Mouse (Mus musculus) testis, adult 2 months (tissue): ENCODE data around the gene Stk11ip. TPM values are rescaled to one million over a fixed set of nuclear protein-coding genes. Genes with fewer than 3 reads are reported as not detected.

Experiments
- H3K27ac ChIP-seq: fragments of 200-500 bp; 2 replicates; pipeline ENCODE4 v1.5.1; 2012; ENCODE audit warnings: low read depth, low read length; ENCODE audit not compliant: control insufficient read depth, insufficient read depth
- H3K27me3 ChIP-seq: fragments of 200-500 bp; 2 replicates; pipeline ENCODE4 v1.6.1; 2012; ENCODE audit warnings: mild to moderate bottlenecking, low read length, moderate library complexity; ENCODE audit not compliant: control insufficient read depth, insufficient read depth
- H3K36me3 ChIP-seq: fragments of 200-500 bp; 2 replicates; pipeline ENCODE4 v1.6.1; 2012; ENCODE audit warnings: mild to moderate bottlenecking, low read length; ENCODE audit not compliant: control insufficient read depth, insufficient read depth
- H3K4me1 ChIP-seq: fragments of 200-500 bp; 2 replicates; pipeline ENCODE4 v1.6.1; 2012; ENCODE audit warnings: low read length; ENCODE audit not compliant: control insufficient read depth, insufficient read depth
- H3K4me3 ChIP-seq: fragments of 200-500 bp; 2 replicates; pipeline ENCODE4 v1.5.1; 2012; ENCODE audit warnings: low read depth, mild to moderate bottlenecking, low read length, moderate library complexity, mixed read lengths; ENCODE audit not compliant: control insufficient read depth
- CTCF ChIP-seq: fragments of 200-500 bp; IDR thresholded peaks from 2 replicates; pipeline ENCODE4 v1.5.1; 2012; ENCODE audit warnings: low read depth, mild to moderate bottlenecking, inconsistent platforms, low read length, moderate library complexity; ENCODE audit not compliant: control insufficient read depth, insufficient read depth, insufficient replicate concordance
- POLR2A ChIP-seq: fragments of 200-500 bp; IDR thresholded peaks from 2 replicates; pipeline ENCODE4 v1.6.1; 2012; ENCODE audit warnings: low read depth, mild to moderate bottlenecking, inconsistent platforms, low read length, moderate library complexity; ENCODE audit not compliant: control insufficient read depth
- polyA plus RNA-seq: library from polyadenylated mRNA; depleted of rRNA; stranded (reverse); fragments of >200 nt; gene quantifications from 2 replicates; pipeline ENCODE4 v1.2.3, GENCODE M21; 2012; rRNA removed

Stk11ip gene
- 22.4 and 24.2 TPM in 2 replicates for polyA plus RNA-seq

DNA sequence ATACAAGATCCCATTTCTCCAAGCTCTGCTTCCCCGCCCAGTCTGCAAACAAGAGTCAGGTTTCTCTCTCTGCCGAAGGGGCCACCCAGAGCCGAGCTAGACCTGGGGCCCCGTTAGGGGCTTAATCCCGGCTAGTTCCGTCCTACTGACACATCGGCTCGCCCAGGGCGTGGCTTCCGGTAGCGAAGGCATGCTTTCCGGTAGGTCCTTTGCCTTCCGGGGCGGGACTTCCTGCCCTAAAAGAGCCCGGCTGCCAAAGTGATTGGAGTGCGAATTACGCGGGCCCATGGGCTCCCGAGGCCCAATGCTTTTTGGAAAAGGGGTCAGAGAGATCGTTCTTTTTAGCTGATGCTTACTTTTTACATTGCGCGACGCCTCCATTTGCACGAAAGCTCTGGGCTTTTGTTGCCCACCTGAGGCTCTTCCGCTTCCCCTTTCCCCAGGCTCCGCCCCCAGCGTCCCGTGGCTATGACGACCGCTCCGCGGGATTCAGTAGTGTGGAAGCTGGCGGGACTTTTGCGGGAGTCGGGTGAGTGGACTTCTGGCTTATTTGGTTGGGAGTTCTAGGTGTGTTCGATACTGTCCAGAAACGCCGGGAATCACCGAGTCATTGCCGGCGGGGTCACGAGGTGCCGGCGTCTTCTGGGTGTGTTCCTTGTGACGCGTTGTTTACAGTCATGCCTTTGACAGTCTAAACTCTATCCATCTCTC is at the start of gene Stk11ip:
Stk11ip (plus strand) TSS at position 209 of the 711 bp plus-strand sequence.
- no peaks in the 10 kb centered on the region for H3K27me3 ChIP-seq
- peak within 1 kb of the TSS; percentile 95 for H3K27ac ChIP-seq
- TF ChIP-seq POLR2A (peak; percentile 88), CTCF (no peak)
- H3K36me3 ChIP-seq, result no peaks in the 10 kb centered on the region
- H3K4me1 ChIP-seq, result peaks cover 2% of the 10 kb centered on the region; the same call in 1 of the 2 replicates
- peak within 1 kb of the TSS; percentile 99 for H3K4me3 ChIP-seq

DNA sequence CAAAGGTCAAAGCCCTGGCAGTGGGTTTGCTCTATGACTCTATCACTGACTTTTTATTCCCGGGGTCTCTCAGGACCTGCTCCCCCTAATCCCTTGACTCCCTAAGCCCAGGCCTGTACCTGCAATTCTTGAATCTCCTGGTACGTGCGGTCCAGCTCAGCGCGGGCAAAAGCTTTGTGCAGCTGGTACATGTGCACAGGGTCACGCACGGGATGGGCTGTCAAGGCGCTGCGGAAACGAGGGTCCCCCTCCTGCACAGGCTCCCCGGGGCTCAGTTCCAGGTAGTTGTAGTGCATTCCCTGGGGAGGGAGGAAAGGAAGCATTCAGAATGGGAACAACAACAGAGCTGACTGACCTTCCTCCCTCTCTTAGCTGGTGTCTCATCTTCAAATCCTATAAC is 44.9 kb upstream of the Stk11ip start:
- no peak overlapping the region for H3K4me3 ChIP-seq
- H3K27ac ChIP-seq, result no peak overlapping the region
- TF ChIP-seq POLR2A (no peak), CTCF (no peak)
- no peaks in the 10 kb centered on the region for H3K27me3 ChIP-seq
- H3K36me3 ChIP-seq, result no peaks in the 10 kb centered on the region
- H3K4me1 ChIP-seq, result peaks cover 23% of the 10 kb centered on the region

DNA sequence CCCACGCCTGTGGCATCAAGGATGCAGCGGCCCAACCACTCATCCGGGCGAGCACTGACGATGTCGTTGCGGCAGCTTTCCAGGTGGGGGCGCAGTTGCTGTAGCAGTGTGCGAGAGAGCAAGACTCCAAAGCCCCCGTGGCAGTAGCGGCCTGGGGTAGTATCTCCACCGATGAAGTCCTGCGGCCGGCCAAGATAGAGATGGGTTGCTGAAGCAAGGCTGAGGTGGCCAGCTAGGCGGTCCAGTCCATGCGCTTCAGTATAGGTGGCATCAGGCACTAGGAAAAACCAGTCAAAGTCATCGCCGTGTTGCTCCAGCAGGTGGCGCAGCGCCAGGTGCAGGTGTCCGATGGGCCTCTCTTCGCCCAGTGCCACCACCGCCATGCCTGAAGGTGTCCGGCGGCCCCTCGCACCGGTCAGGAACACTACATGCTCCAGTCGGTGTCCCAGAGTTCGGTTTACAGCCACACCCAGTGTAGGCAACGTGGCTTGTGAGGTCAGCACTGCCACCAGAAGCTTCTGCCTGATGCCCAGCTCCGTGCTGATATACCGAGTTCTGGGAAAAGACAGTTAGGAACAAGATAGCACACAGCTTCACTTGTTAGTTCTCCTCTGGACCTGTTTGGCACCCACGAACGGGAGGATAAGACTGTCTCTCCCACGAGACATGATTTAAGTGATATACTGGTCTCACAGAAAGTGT is 43.9 kb upstream of the Stk11ip start:
- H3K4me1 ChIP-seq, result peaks cover 23% of the 10 kb centered on the region
- TF ChIP-seq CTCF (peak; percentile 74), POLR2A (0 out of 2 replicates have a peak, but pooled peaks have one; percentile 17)
- H3K27ac ChIP-seq, result no peak overlapping the region
- no peaks in the 10 kb centered on the region for H3K27me3 ChIP-seq
- H3K4me3 ChIP-seq, result peak overlapping the region; percentile 82
- H3K36me3 ChIP-seq, result no peaks in the 10 kb centered on the region

DNA sequence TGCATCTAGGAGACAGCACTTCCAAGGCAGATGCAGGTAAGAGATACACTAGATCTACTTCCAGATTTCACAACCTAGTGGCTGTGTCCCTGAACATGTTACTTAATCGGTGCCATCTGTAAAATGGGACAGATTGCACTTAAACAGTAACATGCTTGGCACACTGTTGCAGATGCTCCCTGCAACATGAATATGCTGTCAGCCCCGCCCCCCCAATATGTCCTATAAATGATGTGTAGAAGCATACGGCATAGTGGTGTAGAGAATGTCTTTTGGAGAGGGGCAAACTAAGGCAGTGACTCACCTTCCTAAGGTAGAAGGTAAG is 43.4 kb upstream of the Stk11ip start:
- H3K27me3 ChIP-seq, result no peaks in the 10 kb centered on the region
- no peaks in the 10 kb centered on the region for H3K36me3 ChIP-seq
- TF ChIP-seq CTCF, result no peak
- no peak for TF ChIP-seq POLR2A
- no peak overlapping the region for H3K27ac ChIP-seq
- peaks cover 23% of the 10 kb centered on the region for H3K4me1 ChIP-seq
- H3K4me3 ChIP-seq, result peak overlapping the region; percentile 82; the same call in 1 of the 2 replicates

DNA sequence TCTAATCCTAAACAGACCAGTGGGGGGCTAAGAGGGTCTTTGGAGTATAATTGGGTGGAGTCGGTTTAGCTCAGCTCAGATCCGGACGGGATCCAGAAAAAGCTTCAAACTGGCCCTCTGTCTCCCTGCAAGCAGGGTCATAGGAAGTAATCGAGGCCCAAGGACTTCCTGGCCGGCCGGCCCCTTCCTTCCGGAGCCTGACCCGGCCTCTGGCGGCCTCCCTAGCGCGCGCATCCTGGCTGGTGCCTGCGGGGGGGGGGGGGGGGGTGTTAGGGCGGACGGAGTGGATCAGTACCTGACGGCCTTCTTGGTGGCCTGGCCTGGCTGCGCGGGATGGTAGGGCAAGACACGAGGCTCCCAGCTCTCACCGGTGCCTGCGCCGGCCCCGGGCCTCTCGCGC is 42.8 kb upstream of the Stk11ip start:
- peak overlapping the region; percentile 79 for H3K4me3 ChIP-seq
- peak overlapping the region; percentile 26 for H3K27ac ChIP-seq
- no peaks in the 10 kb centered on the region for H3K27me3 ChIP-seq
- peaks cover 23% of the 10 kb centered on the region for H3K4me1 ChIP-seq
- H3K36me3 ChIP-seq, result no peaks in the 10 kb centered on the region
- TF ChIP-seq CTCF, result no peak
- TF ChIP-seq POLR2A, result no peak

DNA sequence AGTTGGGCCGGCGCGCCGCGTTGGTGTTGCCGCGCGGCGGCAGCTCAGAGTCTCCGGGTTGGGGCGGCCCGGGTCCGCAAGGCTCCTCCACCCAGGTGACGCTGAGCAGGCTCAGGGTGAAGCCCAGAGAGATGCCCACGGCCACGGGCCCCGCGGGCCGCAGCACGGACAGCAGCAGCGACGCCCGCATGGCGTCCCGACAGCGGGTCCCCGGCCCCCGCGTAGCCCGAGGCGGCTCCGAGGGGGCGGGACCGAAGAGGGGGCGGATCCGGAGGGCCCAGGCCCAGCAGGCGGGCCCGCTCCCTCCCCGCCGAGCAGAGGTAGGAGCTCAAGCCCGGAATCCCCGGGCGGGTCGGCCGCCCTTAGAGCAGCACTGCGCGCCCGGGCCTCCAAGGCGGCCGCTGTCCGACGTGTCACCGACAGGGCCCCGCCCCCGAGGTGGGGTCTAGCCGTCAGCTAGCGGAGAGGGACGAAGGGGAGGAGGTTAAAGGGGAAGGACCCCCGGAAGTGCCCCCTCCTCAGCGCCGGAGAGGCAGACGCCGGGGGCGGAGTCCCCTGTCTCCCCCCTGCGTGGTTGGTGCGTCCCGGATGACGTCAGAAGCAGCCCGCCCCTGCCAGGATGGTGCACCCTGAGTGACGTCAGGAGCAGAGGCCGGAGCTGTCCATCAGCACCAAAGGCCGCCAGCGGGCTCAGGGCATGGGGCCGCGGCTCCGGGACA is 42.3 kb upstream of the Stk11ip start, which contains the start of the genes Chpf and Tmem198:
Chpf (minus strand) TSS at position 392 of the 719 bp plus-strand sequence.
Tmem198 (plus strand) TSS at position 617 of the 719 bp plus-strand sequence.
- H3K4me1 ChIP-seq, result peaks cover 23% of the 10 kb centered on the region
- H3K27me3 ChIP-seq, result no peaks in the 10 kb centered on the region
- H3K36me3 ChIP-seq, result no peaks in the 10 kb centered on the region
- peak within 1 kb of the TSS; percentile 26 for H3K27ac ChIP-seq
- TF ChIP-seq CTCF, result no peak
- no peak for TF ChIP-seq POLR2A
- peak within 1 kb of the TSS; percentile 79 for H3K4me3 ChIP-seq

DNA sequence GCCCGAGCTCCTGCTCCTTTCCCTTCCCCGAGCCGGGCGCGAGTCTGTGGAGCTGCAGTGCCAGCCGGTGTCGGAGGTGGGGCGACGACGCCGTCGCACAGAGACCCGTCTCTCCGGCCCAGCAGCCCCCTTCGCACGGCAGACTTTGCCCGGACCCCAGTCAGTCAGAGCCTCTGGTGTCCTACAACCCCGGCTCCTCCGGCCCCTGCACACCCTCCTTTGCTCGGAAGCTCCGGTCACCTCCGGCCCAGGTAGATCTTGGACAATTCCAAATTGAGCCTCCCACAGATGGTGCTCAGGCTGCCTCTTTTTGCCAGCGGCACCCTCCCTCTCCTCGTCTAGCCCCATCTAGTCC is 41.7 kb upstream of the Stk11ip start:
- no peak for TF ChIP-seq POLR2A
- no peak for TF ChIP-seq CTCF
- Histone ChIP-seq H3K36me3 (no peaks in the 10 kb centered on the region), H3K4me3 (peak overlapping the region; percentile 79), H3K27ac (no peak overlapping the region), H3K4me1 (peaks cover 23% of the 10 kb centered on the region), H3K27me3 (no peaks in the 10 kb centered on the region)
